Mouse (Mus musculus) yolk sac, embryonic 10.5 days (tissue): ENCODE measurements around the gene Zfp994.
"Not testable (repeated sequence)": the region's sequence is repeated elsewhere in the genome, so short reads cannot be mapped to it uniquely, and the experiment has no call there.

Experiments used
- DNase-seq: peaks from one replicate; pipeline ENCODE4 v3.0.0-alpha.2; 2017; ENCODE audit warnings: low spot score

Gene Zfp994

DNA sequence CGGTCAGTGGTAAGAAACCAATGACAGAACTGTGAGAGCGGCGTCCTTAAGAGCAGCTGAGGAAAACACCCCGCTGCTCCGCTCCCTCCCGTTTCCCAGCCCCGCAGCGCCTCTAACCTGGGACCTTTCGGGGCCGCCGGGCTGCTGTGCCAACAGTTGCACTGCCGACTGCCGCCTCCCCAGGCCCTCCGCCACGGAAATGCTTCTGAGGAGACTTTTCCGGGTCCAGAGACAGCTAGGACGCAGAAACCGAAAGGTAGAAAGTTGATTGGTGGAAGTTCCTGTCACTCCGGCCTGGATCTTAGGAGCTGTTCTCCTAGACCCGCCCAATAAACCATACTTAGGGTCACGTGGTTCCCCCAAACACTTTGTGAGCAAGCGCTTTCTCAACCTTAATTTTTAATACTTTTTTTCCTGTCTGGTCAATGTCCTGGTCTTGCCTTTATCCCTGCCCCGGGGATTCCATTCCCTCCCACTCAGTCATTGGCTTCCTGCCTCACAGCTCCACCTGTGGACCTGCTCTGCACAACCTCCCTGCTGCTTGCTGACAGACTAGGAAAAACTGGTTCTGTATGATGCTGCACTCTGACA is at the start of gene Zfp994:
Gene Zfp994, minus strand, starts transcription at position 195 of the 591 bp plus-strand sequence.
- DNase-seq: peak; percentile 92

- DNase-seq: not testable (repeated sequence)
Observed at GRCm38 (mm10) chr17:22230701-22231100, 5.3 kb upstream of the Zfp994 start.

DNA sequence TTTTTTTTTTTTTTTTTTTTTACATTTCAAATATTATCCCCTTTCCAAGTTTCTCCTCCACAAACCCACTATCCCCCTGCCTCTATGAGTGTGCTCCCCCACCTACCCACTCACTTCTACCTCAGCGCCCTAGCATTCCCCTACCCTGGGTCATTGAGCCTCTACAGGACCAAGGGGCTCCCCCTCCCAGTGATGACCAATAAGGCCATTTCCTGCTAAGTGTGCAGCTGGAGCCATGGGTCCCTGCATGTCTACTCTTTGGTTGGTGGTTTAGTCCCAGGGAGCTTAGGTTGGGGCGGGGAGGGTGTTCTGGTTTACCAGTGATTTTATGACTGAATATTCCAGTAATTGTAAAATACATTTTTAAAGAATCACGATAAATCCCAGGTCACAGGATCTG is 401 bp downstream of the Zfp994 start:
- not testable (repeated sequence) for DNase-seq

DNA sequence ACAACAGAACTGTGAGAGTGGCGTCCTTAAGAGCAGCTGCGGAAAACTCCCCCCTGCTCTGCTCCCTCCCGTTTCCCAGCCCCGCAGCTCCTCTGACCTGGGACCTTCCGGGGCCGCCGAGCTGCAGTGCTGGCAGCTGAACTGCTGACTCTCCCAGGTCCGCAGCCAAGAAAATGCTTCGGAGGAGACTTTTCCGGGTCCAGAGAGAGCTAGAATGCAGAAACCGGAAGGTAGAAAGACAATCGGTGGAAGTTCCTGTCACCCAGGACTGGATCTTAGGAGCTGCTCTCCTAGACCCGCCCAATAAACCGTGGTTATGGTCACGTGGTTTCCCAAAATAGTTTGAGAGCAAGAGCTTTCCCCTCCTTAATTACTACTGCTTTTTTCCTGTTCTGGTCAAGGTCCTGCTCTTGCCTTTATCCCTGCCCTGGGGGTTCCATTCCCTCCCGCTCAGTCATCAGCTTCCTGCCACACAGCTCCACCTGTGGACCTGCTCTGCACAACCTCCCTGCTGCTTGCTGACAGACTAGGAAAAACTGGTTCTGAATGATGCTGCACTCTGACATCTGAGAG is 59.6 kb downstream of the Zfp994 start, which contains the start of gene Zfp947:
Gene Zfp947, minus strand, starts transcription at position 469 of the 573 bp plus-strand sequence.
- DNase-seq: peak; percentile 73

GRCm38 (mm10) chr17:22165304-22165703 is 60.1 kb downstream of the Zfp994 start:
- not testable (repeated sequence) for DNase-seq

DNA sequence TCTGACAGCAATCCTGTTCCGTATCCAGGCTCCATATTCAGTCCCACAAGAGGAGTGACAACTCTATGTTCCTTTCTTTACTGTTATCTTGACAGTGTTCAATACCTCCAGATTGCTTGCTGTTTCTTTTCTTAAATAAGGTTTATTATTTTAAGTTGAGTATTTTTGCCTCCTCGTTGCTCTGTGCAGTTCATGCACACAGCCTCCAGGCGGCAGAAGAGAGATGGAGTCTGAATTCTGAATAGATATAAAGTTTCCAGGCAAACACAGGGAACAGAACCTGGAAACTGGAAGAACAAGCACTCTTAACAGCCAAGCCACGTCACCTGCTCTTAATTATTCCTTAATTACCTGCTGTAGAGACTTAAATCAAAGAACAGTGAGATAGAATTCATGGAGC is 71.5 kb downstream of the Zfp994 start:
- DNase-seq: not testable (repeated sequence)
